Mouse (Mus musculus): ENCODE data around the gene Pdlim5.

Pdlim5 gene

GRCm38 (mm10) chr3:142334496-142334895, 61.0 kb downstream of the Pdlim5 start:
- DNase-seq: no peak

GRCm38 (mm10) chr3:142333458-142333857, 62.0 kb downstream of the Pdlim5 start:
- DNase-seq: no peak

DNA sequence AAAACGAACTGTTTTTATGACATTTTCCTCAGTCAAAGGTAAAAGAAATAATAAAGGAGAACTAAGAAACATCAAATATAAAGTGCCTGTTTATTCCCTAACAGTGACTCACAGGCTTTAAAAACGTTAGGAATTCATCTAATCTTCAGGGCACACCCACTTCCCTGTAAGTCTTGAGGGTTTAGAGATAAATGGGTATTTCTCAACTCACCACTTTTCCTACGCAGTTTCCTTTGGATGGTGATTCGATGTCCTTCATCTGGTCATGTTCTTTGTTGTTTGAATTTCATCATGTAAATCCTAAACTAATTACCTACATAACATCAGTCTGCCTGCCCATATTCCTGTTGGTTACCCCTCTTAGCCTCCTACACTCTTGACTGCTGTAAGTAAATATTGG, 62.8 kb downstream of the Pdlim5 start:
- no peak for DNase-seq

DNA sequence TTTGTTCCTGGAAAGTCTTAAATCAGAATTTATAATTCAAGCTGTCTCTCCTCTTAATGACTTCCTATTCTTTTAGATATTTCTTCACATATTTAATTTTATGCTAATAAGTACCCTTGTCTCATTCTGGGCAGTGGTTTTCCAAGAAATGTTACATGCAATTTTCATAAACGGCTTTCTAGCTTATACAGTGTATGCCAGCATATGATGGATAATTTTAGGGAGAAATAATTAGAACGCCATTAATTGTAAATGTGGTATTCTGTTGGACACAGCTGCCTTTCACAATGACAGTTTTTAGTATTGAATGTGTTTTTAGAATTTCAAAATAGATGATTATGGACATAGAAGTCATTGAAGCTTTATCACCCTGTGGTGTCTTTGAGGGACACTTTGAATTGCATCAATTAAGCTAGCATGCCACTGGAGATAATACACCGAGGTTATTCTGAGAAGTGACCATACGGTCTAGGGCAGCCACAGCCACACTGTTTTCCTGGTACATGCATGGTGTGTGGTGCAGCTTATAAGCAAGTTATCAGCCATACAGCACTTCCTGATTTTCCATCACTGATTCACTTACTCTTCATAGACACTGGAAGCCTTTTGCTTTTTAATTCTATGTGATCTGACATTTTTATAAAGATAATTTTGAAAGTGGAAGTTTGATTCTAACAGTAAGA, 63.5 kb downstream of the Pdlim5 start:
- no peak for DNase-seq

- no peak for DNase-seq
Observed at GRCm38 (mm10) chr3:142330425-142330824, 65.1 kb downstream of the Pdlim5 start.

DNA sequence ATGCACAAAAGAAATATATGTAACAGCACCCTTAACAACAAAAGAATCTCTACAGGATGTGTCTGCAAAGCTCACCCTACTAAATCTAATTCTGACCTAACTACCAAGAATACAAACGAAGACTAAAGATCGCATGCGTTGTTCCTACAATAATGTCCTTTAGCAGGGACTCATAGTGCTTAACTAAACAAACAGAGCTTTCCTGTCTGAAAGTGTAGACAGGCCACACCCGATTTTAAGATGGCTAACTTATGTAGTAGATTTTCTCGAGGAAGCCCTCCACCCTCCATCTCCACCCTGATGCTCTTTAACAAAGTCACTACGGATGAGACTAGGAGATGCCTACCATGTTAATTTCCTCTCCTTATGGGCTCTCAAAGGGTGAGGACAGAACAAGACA, 71.9 kb downstream of the Pdlim5 start:
- no peak for DNase-seq

- DNase-seq: peak; percentile 88
Observed at GRCm38 (mm10) chr3:142321930-142322329, 73.6 kb downstream of the Pdlim5 start.

DNA sequence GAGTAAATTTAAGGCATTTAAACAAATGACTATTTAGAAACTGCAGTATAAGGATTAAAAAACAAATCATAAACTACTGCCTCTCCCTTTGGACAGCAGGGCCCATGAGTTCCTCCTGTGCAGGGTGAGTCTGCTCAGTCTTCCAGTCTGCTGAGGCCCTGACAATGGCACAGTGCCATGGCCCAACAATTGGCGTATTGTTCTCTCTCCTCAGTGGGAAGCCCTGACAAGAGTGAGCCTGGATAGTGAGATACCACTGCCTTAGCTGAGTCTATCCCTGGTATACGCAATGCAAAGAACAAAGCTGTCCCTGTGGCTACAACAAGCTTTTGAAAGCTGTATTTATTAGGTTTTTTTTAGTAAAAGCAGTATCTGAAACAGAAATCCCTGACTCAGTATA, 77.3 kb downstream of the Pdlim5 start:
- DNase-seq: peak; percentile 60

GRCm38 (mm10) chr3:142316138-142316740, 79.3 kb downstream of the Pdlim5 start:
- no peak for DNase-seq

- no peak for DNase-seq
Observed at GRCm38 (mm10) chr3:142311075-142311474, 84.4 kb downstream of the Pdlim5 start.

- no peak for DNase-seq
Observed at GRCm38 (mm10) chr3:142310446-142310845, 85.0 kb downstream of the Pdlim5 start.

- DNase-seq: no peak
Observed at GRCm38 (mm10) chr3:142295287-142295676, 100.2 kb downstream of the Pdlim5 start.

DNA sequence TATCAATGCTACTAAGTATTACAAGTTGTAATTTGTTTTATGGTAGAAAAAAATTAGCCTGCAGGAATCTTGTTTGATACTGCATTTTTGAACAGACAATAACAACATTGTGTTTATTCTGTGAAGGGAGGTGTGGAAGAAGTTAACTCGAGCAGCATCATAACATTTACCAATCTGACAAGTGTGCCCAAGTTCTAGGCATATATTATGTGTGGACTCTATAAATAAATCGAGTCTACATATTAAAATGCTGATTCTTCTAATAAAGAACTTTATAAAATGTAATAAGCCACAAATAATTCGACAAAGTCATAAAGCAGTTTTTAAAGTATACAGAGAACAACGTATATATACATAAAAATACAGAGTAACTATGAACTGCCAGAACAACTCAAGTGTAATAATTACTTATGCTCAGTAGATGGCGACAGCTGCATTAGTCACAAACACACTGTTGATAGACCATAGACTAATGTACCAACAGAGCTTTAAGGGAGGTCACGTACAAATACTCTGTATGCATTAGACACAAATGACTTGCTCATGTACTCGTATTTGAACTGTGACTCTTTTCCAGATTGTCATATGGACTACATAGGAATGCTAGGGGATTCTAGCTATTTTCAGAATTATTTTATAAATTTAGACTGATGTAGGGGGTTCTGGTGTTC, 100.7 kb downstream of the Pdlim5 start:
- DNase-seq: peak; percentile 76

DNA sequence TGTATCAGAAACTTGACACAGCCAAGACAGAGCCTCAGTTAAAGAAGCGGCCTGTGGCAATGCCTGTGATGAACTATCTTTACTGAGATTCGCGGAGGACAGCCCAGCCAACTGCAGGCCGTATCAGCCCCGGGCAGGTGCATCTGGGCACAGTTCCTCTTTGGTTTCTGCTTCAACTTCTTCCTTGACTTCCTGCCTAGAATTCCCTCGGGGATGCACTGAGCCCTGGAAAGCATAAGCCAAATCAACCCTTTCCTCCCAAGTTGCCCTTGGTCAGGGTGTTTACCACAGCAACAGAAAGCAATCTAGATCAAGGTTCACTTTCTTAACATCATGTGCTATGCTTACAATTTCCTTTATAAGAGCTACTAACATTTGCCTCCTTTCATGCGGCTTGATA, 101.9 kb downstream of the Pdlim5 start:
- no peak for DNase-seq

DNA sequence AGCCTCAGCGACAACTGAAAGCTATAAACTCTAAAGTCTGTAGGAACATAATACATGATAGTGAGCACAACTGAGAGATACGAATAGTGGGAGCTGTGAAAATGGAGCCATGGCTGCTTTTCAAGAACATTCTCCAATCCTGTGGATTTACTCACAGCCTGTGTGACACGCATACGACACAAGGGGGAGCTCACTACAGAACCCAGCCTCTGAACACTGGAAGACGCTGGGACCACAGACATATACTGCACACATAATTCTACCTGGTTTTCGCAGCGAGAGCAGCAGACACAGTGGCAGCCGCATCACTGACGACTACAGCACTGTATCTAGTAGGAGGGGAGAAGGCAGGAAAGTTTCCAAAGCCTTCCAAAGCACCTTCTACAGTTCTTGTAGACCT, 112.8 kb downstream of the Pdlim5 start:
- peak; percentile 66 for DNase-seq

DNA sequence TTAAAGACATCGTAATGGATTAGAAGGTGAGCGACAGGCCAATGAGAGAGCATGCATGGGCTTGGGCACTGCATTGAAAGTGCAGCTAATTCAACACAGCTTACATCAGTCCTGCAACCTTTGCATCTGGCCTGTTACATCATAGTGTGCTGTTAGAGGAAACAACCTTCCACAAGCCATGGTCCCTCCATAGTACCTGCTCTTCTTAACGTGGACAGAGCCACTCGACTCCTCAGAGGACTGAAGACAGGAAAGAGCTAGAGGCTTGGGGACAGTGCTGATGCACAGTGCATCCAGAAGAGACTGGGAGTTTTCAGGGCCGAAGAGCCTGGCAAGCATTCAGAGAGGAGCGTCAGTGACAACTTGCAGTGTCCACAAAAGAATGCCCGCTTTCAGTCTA, 113.8 kb downstream of the Pdlim5 start:
- no peak for DNase-seq

DNA sequence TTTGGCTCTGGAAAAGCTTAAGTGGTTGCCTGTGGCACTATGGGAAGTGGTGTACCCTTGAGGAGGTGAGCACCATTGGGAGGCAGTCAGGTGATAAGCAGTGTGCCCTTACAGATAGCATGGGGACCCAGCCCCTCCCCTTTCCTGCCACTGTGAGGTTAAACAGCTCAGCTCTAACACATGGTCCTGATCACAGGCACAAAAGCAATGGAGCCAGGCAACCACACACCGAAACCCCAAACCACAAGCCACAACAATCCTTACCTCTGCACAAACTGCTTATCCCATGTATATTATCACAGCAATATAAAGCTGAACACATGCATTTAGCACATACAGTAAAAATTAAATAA, 114.4 kb downstream of the Pdlim5 start:
- DNase-seq: peak; percentile 16

- DNase-seq: no peak
Observed at GRCm38 (mm10) chr3:142280366-142281092, 115.0 kb downstream of the Pdlim5 start.

DNA sequence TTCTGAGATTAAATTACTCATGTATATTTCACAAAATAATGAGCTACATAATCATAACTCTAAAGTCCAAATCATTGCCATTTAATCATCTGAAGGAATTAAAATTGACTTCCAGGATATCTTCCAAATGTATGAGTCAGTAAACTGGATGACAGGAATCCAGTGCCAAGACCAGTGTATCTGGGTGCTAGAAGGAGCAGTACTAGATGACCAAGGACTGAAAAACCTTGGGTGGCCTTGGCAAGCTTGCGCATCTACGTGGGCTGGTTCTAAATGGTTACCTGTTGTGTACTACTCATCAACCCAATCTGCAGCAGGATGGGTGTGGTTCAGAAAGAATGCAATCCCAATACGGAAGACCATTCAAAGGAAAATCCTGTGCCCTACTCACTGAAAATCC, 116.5 kb downstream of the Pdlim5 start:
- DNase-seq: no peak

DNA sequence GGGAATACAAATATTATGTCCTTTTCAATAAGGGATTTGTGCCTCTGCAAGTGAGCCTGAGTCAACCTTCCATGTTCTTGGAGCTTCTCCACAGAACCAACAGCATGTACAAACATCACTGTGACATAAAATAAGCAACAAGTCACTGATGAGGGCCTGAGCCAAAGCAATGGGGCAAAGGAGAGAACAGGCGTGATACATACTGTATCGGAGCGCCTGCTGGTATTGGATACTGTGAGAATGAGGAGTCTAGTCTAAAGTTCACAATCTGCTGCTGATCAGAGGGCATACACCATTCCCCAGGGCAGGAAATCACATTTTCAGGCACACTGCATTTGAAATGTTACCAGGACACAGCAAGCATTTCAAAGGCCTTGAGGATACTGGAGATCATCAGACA, 119.0 kb downstream of the Pdlim5 start:
- DNase-seq: no peak

GRCm38 (mm10) chr3:142274993-142275392, 120.5 kb downstream of the Pdlim5 start:
- DNase-seq: peak; percentile 32

- peak; percentile 50 for DNase-seq
Observed at GRCm38 (mm10) chr3:142274451-142274850, 121.0 kb downstream of the Pdlim5 start.

DNA sequence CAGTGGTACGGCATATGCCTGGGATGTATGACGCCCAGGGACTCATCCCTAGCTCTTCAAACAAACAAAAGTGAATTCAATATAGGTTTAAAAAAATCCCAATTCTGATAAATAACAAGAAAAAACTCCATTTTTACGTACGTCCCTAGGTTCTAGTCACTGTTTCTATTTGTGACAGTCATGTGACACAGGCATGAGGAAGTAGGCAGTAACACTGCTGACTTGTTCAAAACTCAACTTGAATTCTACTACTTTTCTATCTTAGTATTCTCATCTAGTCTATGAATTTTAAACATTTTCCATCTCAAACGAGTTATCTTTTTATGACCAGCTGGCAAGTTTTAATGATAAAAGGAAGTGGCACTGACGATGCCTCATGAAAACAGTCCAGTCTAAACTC, 122.2 kb downstream of the Pdlim5 start:
- no peak for DNase-seq

DNA sequence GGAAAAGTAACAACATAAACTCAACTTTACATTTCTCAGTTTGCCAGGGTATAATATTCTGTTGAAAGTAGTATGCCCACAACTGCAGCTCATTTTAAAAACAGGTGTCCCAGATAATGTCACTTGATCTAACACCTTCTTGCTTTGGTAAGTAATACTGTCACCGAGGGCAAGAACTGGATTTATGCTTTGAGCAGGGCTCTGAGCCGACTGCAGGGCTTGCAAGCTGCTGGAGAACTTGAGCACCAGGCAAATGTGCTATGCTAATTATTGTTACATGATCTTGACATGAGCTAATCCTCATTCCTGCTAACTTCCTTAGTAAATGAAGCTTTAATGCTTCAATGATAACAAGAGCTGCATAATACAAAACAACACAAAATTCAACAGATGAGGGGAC, 139.1 kb downstream of the Pdlim5 start:
- no peak for DNase-seq
